Mouse (Mus musculus): Measurements from ENCODE around the gene Yif1a. TPM values are rescaled to one million over a fixed set of nuclear protein-coding genes. Genes with fewer than 3 reads are reported as not detected.

The Yif1a gene
- polyA plus RNA-seq, 1 experiment from 2014 or later, result 64.0 TPM

- no peak overlapping the region for H3K4me3 ChIP-seq
- WGBS, result 42% methylated on average over 3 of the region's 3 CpGs
- H3K4me2 ChIP-seq, result 0 out of 2 replicates have a peak overlapping the region, but pooled peaks have one; percentile 16
- no peaks in the 10 kb centered on the region for H3K9me3 ChIP-seq
- H3K4me1 ChIP-seq (replicated peaks), result peaks cover 12% of the 10 kb centered on the region
- ATAC-seq (ENCODE audit: low FRiP score, low read depth), result no peak
- peaks cover 38% of the 10 kb centered on the region for H3K27me3 ChIP-seq
- H3K9ac ChIP-seq, result no peak overlapping the region
- no peak overlapping the region for H3K27ac ChIP-seq (replicated peaks)
- H3K36me3 ChIP-seq, result peaks cover 24% of the 10 kb centered on the region
Measured at GRCm38 (mm10) chr19:5051515-5051914, 36.8 kb upstream of the Yif1a start.

- no peak overlapping the region for H3K9ac ChIP-seq
- ATAC-seq (ENCODE audit: low FRiP score, low read depth), result no peak
- H3K27ac ChIP-seq (replicated peaks), result no peak overlapping the region
- peaks cover 38% of the 10 kb centered on the region for H3K27me3 ChIP-seq
- H3K9me3 ChIP-seq, result no peaks in the 10 kb centered on the region
- H3K36me3 ChIP-seq, result peaks cover 18% of the 10 kb centered on the region; the same call in 1 of the 2 replicates
- 26% methylated on average over 25 of the region's 25 CpGs for WGBS
- H3K4me1 ChIP-seq (replicated peaks), result peaks cover 13% of the 10 kb centered on the region
- no peak overlapping the region for H3K4me2 ChIP-seq
- no peak overlapping the region for H3K4me3 ChIP-seq
Measured at GRCm38 (mm10) chr19:5052166-5052822, 36.0 kb upstream of the Yif1a start.

- no peak for ATAC-seq (ENCODE audit: low FRiP score, low read depth)
- Histone ChIP-seq H3K4me2 (no peak overlapping the region), H3K27ac (replicated peaks) (no peak overlapping the region), H3K4me3 (no peak overlapping the region), H3K9me3 (no peaks in the 10 kb centered on the region), H3K27me3 (peaks cover 38% of the 10 kb centered on the region), H3K9ac (no peak overlapping the region), H3K36me3 (peaks cover 12% of the 10 kb centered on the region; the same call in 1 of the 2 replicates), H3K4me1 (replicated peaks) (peaks cover 13% of the 10 kb centered on the region)
- WGBS, result 55% methylated on average over 17 of the region's 17 CpGs
Measured at GRCm38 (mm10) chr19:5052853-5053252, 35.5 kb upstream of the Yif1a start.

GRCm38 (mm10) chr19:5053909-5054308 is 34.4 kb upstream of the Yif1a start:
- Histone ChIP-seq H3K27ac (replicated peaks) (no peak overlapping the region), H3K4me2 (no peak overlapping the region), H3K9ac (no peak overlapping the region), H3K4me3 (no peak overlapping the region), H3K9me3 (no peaks in the 10 kb centered on the region), H3K4me1 (replicated peaks) (peaks cover 17% of the 10 kb centered on the region), H3K36me3 (peaks cover 3% of the 10 kb centered on the region; the same call in 1 of the 2 replicates), H3K27me3 (peaks cover 43% of the 10 kb centered on the region)
- WGBS, result 17% methylated on average over 9 of the region's 9 CpGs
- no peak for ATAC-seq (ENCODE audit: low FRiP score, low read depth)

GRCm38 (mm10) chr19:5056251-5056650 is 32.1 kb upstream of the Yif1a start:
- Histone ChIP-seq H3K4me3 (no peak overlapping the region), H3K4me2 (no peak overlapping the region), H3K4me1 (replicated peaks) (peaks cover 19% of the 10 kb centered on the region; the same call in 1 of the 2 replicates), H3K27me3 (peaks cover 33% of the 10 kb centered on the region), H3K9me3 (no peaks in the 10 kb centered on the region), H3K9ac (0 out of 2 replicates have a peak overlapping the region, but pooled peaks have one; percentile 10), H3K36me3 (no peaks in the 10 kb centered on the region), H3K27ac (replicated peaks) (no peak overlapping the region)
- WGBS, result 12% methylated on average over 6 of the region's 6 CpGs
- ATAC-seq (ENCODE audit: low FRiP score, low read depth), result peak; percentile 15; the same call in 1 of the 2 replicates

DNA sequence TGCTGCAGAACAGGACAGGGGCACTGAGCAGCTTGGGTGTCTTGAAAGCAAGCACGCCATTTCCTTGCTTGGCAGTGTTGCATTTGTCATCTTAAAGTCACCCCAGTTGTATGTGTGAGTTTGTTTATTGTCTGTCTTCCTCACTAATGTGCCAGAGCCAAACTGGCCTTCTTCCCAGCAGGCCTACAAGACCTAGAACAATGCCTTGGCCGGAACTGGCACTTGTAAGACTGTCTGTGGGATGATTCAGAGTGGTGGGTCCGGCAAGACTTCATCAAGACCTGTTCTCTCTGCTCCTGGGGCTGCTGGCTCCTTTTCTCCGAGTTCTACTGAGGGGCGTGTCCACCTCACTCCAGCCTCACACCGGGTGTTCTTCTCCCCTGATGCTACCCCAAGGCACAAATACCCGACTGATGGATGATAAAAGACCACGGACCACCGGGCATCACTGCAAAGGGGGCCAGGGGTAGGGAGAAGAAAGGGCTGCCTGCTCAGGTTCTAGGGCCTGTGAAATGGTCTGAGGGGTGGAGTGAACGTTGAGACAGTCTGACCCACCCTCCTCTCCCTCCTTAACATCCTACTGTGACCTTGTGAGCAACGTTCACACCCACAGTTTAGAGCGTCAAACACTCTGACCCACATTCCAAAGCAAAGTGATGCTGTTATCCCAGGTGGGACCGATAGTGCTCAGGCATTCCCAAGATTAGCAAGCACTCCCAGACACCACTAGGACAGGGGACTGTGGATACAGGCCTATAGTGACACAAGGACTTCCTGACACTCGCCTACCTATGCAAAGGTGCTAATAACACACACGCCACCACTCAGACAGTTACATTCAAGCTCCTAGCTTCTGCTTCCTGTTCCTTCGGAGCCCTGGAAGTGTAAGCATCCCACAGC is 30.2 kb upstream of the Yif1a start:
- no peak overlapping the region for H3K9ac ChIP-seq
- no peak overlapping the region for H3K4me3 ChIP-seq
- H3K4me2 ChIP-seq, result no peak overlapping the region
- H3K36me3 ChIP-seq, result no peaks in the 10 kb centered on the region
- H3K27ac ChIP-seq (replicated peaks), result peak overlapping the region; percentile 38; the same call in 1 of the 2 replicates
- H3K27me3 ChIP-seq, result peaks cover 14% of the 10 kb centered on the region; the same call in 1 of the 2 replicates
- H3K9me3 ChIP-seq, result no peaks in the 10 kb centered on the region
- 29% methylated on average over 16 of the region's 16 CpGs for WGBS
- no peak for ATAC-seq (ENCODE audit: low FRiP score, low read depth)
- H3K4me1 ChIP-seq (replicated peaks), result peaks cover 19% of the 10 kb centered on the region; the same call in 1 of the 2 replicates

DNA sequence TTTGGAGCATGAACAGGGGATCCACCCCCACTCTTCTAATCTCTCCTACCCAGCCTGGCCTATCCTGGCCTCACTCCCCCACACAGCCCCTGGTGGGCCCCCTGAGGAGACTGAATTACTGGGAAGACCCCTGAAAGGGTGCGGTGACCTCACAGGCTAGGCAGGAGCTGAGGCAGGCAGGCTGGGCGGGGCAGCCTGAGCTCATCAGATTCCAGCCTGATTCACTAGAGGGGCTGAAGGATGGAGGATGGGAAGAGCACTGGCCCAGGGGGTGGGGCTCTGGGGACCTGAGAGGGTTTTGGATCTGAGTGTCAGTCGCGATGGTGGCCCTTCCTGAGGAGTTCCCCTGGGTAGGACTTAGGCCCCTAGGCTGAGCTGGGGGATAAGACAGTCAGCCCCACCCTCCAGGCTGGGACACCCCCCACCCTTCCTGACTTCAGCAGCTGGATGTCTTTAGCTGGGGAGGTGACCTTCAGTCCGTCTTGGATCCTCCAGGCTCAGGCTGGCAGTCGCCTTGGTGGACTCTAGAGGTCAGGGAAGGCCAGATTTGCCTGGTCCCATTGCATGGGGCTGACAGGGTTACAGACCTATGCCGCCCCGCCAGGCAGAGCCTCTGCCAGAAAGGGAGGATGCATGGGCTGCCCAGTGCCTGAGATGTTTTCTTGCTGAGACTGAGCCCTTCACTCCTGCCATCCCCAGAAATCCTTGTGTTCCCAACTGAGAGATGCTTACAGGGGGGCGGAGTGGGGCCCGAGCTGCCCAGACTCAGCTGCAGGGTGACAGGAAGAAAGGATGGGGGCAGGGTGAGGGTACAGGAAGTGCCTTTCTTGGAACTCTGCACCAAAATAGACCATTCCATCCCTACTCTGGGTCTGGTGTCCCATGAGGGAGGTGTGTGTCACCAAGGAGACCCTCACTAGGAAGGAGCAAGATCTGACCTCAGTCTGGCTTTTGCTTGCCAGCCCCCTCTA is 29.3 kb upstream of the Yif1a start:
- no peak overlapping the region for H3K4me3 ChIP-seq
- ATAC-seq (ENCODE audit: low FRiP score, low read depth), result peak; percentile 29; the same call in 1 of the 2 replicates
- 0 out of 2 replicates have a peak, but pooled peaks cover 5% of the 10 kb centered on the region for H3K27me3 ChIP-seq
- 16% methylated on average over 10 of the region's 10 CpGs for WGBS
- peaks cover 19% of the 10 kb centered on the region; the same call in 1 of the 2 replicates for H3K4me1 ChIP-seq (replicated peaks)
- peak overlapping the region; percentile 38; the same call in 1 of the 2 replicates for H3K27ac ChIP-seq (replicated peaks)
- 0 out of 2 replicates have a peak overlapping the region, but pooled peaks have one; percentile 13 for H3K9ac ChIP-seq
- no peaks in the 10 kb centered on the region for H3K36me3 ChIP-seq
- H3K9me3 ChIP-seq, result no peaks in the 10 kb centered on the region
- no peak overlapping the region for H3K4me2 ChIP-seq

DNA sequence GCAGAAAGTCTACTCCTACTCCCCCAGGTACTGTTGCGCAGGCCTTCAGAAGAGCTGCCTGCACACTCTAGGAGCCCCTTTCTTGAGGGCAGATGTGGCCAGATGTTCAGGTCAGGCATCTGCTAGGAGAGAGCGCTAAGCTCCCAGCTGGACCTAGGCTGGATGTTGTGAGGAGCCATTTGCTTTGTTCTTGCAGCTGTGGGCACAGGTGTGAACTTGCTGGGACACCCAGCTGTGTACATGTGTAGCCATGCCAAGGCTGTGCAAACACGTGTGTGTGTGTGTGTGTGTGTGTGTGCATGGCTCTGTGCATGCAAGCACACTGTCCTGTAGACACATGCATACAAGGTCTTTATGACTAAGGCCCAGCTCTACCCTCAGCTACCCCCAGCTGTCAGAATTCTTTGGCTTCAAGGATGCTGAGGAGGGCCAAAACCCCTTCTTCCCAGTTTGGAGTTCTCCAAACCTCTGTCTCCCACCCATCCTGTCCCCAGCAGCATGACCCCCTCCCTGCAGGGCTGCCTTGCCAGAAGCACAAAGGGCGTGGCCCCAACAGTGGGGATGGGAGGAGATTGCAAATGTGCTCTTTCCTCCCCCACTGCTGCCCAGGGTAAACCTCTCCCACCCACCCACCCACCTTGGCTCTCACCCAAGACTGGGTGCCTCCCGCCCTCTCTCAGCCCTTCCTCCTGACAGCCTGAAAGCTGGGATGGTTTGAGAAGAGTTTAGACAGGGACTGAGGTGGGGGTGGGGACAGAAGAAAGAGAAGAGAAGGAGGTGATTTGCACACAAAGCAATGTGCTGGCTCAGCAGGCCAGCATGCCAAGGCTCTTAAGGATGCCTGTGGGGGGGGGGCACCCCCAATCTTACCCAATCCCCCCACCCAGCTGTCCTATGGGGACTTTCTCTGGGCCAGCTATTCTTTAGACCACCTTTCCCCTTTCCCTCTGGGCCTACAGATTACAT is 27.7 kb upstream of the Yif1a start:
- whole genome bisulfite sequencing, result 39% methylated on average over 5 of the region's 5 CpGs
- Histone ChIP-seq H3K9ac (no peak overlapping the region), H3K9me3 (no peaks in the 10 kb centered on the region), H3K4me2 (no peak overlapping the region), H3K27me3 (0 out of 2 replicates have a peak, but pooled peaks cover 5% of the 10 kb centered on the region), H3K4me3 (no peak overlapping the region), H3K4me1 (replicated peaks) (peaks cover 19% of the 10 kb centered on the region; the same call in 1 of the 2 replicates), H3K36me3 (no peaks in the 10 kb centered on the region), H3K27ac (replicated peaks) (no peak overlapping the region; the same call in 1 of the 2 replicates)
- no peak for ATAC-seq (ENCODE audit: low FRiP score, low read depth)

GRCm38 (mm10) chr19:5062041-5062440 is 26.3 kb upstream of the Yif1a start:
- Histone ChIP-seq H3K4me3 (no peak overlapping the region), H3K4me2 (no peak overlapping the region), H3K9ac (no peak overlapping the region), H3K4me1 (replicated peaks) (peaks cover 14% of the 10 kb centered on the region), H3K9me3 (no peaks in the 10 kb centered on the region), H3K27ac (replicated peaks) (no peak overlapping the region), H3K36me3 (no peaks in the 10 kb centered on the region), H3K27me3 (peaks cover 11% of the 10 kb centered on the region)
- ATAC-seq (ENCODE audit: low FRiP score, low read depth), result no peak
- WGBS, result 85% methylated on average over 5 of the region's 5 CpGs

GRCm38 (mm10) chr19:5062446-5062845 is 25.9 kb upstream of the Yif1a start:
- H3K4me3 ChIP-seq, result no peak overlapping the region
- no peak overlapping the region for H3K9ac ChIP-seq
- no peaks in the 10 kb centered on the region for H3K36me3 ChIP-seq
- H3K4me2 ChIP-seq, result no peak overlapping the region
- H3K27ac ChIP-seq (replicated peaks), result no peak overlapping the region
- H3K9me3 ChIP-seq, result no peaks in the 10 kb centered on the region
- no peak for ATAC-seq (ENCODE audit: low FRiP score, low read depth)
- H3K27me3 ChIP-seq, result peaks cover 13% of the 10 kb centered on the region
- H3K4me1 ChIP-seq (replicated peaks), result peaks cover 17% of the 10 kb centered on the region
- 82% methylated on average over 6 of the region's 6 CpGs for WGBS
